Mouse (Mus musculus): ENCODE measurements around the gene Olfr417. TPM values are rescaled to one million over a fixed set of nuclear protein-coding genes. Genes with fewer than 3 reads are reported as not detected.
"Not testable (repeated sequence)": the region's sequence is repeated elsewhere in the genome, so short reads cannot be mapped to it uniquely, and the experiment has no call there.

Gene Olfr417
- not detected for total RNA-seq (2021)

GRCm38 (mm10) chr1:174364882-174365451, at the start of gene Olfr417:
TSS of gene Olfr417 (plus strand) at chr1:174365122.
- DNase-seq (ENCODE audit: extremely low spot score in 1 of 2, low spot score in 1 of 2), result no peak

- no peak for DNase-seq (ENCODE audit: extremely low spot score in 1 of 2, low spot score in 1 of 2)
Observed at GRCm38 (mm10) chr1:174317308-174317707, 47.6 kb upstream of the Olfr417 start.

GRCm38 (mm10) chr1:174330218-174330617, 34.7 kb upstream of the Olfr417 start, which contains the start of gene Mptx1:
TSS of gene Mptx1 (plus strand) at chr1:174330518.
- no peak for DNase-seq (ENCODE audit: extremely low spot score in 1 of 2, low spot score in 1 of 2)

GRCm38 (mm10) chr1:174353636-174354035, 11.3 kb upstream of the Olfr417 start:
- not testable (repeated sequence) for DNase-seq (ENCODE audit: extremely low spot score in 1 of 2, low spot score in 1 of 2)

- no peak for DNase-seq (ENCODE audit: extremely low spot score in 1 of 2, low spot score in 1 of 2)
Observed at GRCm38 (mm10) chr1:174354640-174355039, 10.3 kb upstream of the Olfr417 start.

GRCm38 (mm10) chr1:174373799-174374198, 8.9 kb downstream of the Olfr417 start:
- DNase-seq (ENCODE audit: extremely low spot score in 1 of 2, low spot score in 1 of 2), result no peak

- no peak for DNase-seq (ENCODE audit: extremely low spot score in 1 of 2, low spot score in 1 of 2)
Observed at GRCm38 (mm10) chr1:174390746-174391145, 25.8 kb downstream of the Olfr417 start, which contains the start of gene Olfr248. TSS of gene Olfr248 (plus strand) at chr1:174391046.

- DNase-seq (ENCODE audit: extremely low spot score in 1 of 2, low spot score in 1 of 2), result no peak
Observed at GRCm38 (mm10) chr1:174422959-174423358, 58.0 kb downstream of the Olfr417 start.

GRCm38 (mm10) chr1:174423764-174424163, 58.8 kb downstream of the Olfr417 start, which contains the start of gene Olfr414:
TSS of gene Olfr414 (plus strand) at chr1:174424064.
- DNase-seq (ENCODE audit: extremely low spot score in 1 of 2, low spot score in 1 of 2), result no peak

Other genes starting within 250 kb of the Olfr417 start
- gene Olfr231, start 244.0 kb upstream of the Olfr417 start, total RNA-seq (2021), result not detected
- not detected for gene Olfr424, start 233.6 kb upstream of the Olfr417 start, total RNA-seq (2021)
- gene Olfr420, start 209.5 kb upstream of the Olfr417 start, total RNA-seq (2021), result not detected
- gene Spta1, start 192.3 kb upstream of the Olfr417 start, total RNA-seq (2021), result under 1 TPM; 0.07 to 0.12 TPM
- not detected for gene Olfr419, start 113.1 kb upstream of the Olfr417 start, total RNA-seq (2021)
- gene Mptx1, start 34.6 kb upstream of the Olfr417 start, total RNA-seq (2021), result not detected
- not detected for gene Olfr248, start 25.9 kb downstream of the Olfr417 start, total RNA-seq (2021)
- gene Olfr414, start 58.9 kb downstream of the Olfr417 start, total RNA-seq (2021), result not detected
- not detected for gene Olfr220, start 77.0 kb downstream of the Olfr417 start, total RNA-seq (2021)
- 10 to 100 TPM; 60.4 to 65.6 TPM for gene Fmn2, start 136.7 kb downstream of the Olfr417 start, total RNA-seq (2021)